Mouse (Mus musculus): Measurements from ENCODE around the gene Zrsr1. TPM values are rescaled to one million over a fixed set of nuclear protein-coding genes. Genes with fewer than 3 reads are reported as not detected.

The Zrsr1 gene
- polyA plus RNA-seq, 1 experiment, result 5.6 TPM

- Histone ChIP-seq H3ac (ENCODE audit: control insufficient read depth, insufficient read length) (no peak overlapping the region), H3K36me3 (ENCODE audit: control insufficient read depth, insufficient read depth) (no peaks in the 10 kb centered on the region), H3K27me3 (ENCODE audit: control insufficient read depth, insufficient read depth, insufficient read length) (no peaks in the 10 kb centered on the region), H3K79me2 (ENCODE audit: control insufficient read depth, insufficient read depth) (no peaks in the 10 kb centered on the region), H3K4me2 (ENCODE audit: low read depth) (no peak overlapping the region), H3K4me3 (no peak overlapping the region)
- TF ChIP-seq MAX (IDR thresholded peaks at IDR 0.05; ENCODE audit: low read depth), result no peak
- no peak for TF ChIP-seq E2F4 (IDR thresholded peaks at IDR 0.05; ENCODE audit: insufficient read depth)
- no peak for TF ChIP-seq SRF (IDR thresholded peaks at IDR 0.05; ENCODE audit: control insufficient read depth, insufficient read length, low read depth)
- no peak for TF ChIP-seq USF1 (IDR thresholded peaks at IDR 0.05; ENCODE audit: low read depth)
- TF ChIP-seq MYOD1 (IDR thresholded peaks at IDR 0.05; ENCODE audit: control insufficient read depth in 1 of 3, insufficient read length in 2 of 3, low read depth in 2 of 3), result no peak
- TF ChIP-seq TCF12 (IDR thresholded peaks at IDR 0.05; ENCODE audit: insufficient read depth, poor library complexity, severe bottlenecking), result no peak
- TF ChIP-seq REST (IDR thresholded peaks at IDR 0.05; ENCODE audit: insufficient read depth, insufficient read length), result no peak
These were observed 46.1 kb downstream of the Zrsr1 start for GRCm38 (mm10) chr11:23017943-23018342.

- Histone ChIP-seq H3K4me3 (no peak overlapping the region), H3ac (ENCODE audit: control insufficient read depth, insufficient read length) (no peak overlapping the region), H3K79me2 (ENCODE audit: control insufficient read depth, insufficient read depth) (no peaks in the 10 kb centered on the region), H3K27me3 (ENCODE audit: control insufficient read depth, insufficient read depth, insufficient read length) (no peaks in the 10 kb centered on the region), H3K4me2 (ENCODE audit: low read depth) (no peak overlapping the region), H3K36me3 (ENCODE audit: control insufficient read depth, insufficient read depth) (no peaks in the 10 kb centered on the region)
- TF ChIP-seq MAX (IDR thresholded peaks at IDR 0.05; ENCODE audit: low read depth), result no peak
- TF ChIP-seq E2F4 (IDR thresholded peaks at IDR 0.05; ENCODE audit: insufficient read depth), result no peak
- no peak for TF ChIP-seq MYOG (IDR thresholded peaks at IDR 0.05; ENCODE audit: control insufficient read depth in 1 of 3, insufficient read depth in 1 of 3, insufficient read length in 2 of 3, low read depth in 2 of 3)
- TF ChIP-seq POLR2AphosphoS2 (IDR thresholded peaks at IDR 0.05; ENCODE audit: insufficient read length, low read depth), result no peak
- no peak for TF ChIP-seq TCF12 (IDR thresholded peaks at IDR 0.05; ENCODE audit: insufficient read depth, poor library complexity, severe bottlenecking)
- TF ChIP-seq TCF3 (IDR thresholded peaks at IDR 0.05; ENCODE audit: insufficient read length, low read depth), result no peak
- TF ChIP-seq POLR2A (IDR thresholded peaks at IDR 0.05; ENCODE audit: insufficient read length, low read depth), result no peak
- no peak for TF ChIP-seq USF1 (IDR thresholded peaks at IDR 0.05; ENCODE audit: low read depth)
- TF ChIP-seq MYOD1 (IDR thresholded peaks at IDR 0.05; ENCODE audit: control insufficient read depth in 1 of 3, insufficient read length in 2 of 3, low read depth in 2 of 3), result no peak
- TF ChIP-seq REST (IDR thresholded peaks at IDR 0.05; ENCODE audit: insufficient read depth, insufficient read length), result no peak
- no peak for TF ChIP-seq SRF (IDR thresholded peaks at IDR 0.05; ENCODE audit: control insufficient read depth, insufficient read length, low read depth)
- no peak for TF ChIP-seq CEBPB (IDR thresholded peaks at IDR 0.05; ENCODE audit: insufficient read depth, poor library complexity, severe bottlenecking)
These were observed 48.4 kb downstream of the Zrsr1 start for GRCm38 (mm10) chr11:23020116-23020770.

GRCm38 (mm10) chr11:23020841-23021240 lies 49.0 kb downstream of the Zrsr1 start:
- Histone ChIP-seq H3K4me2 (ENCODE audit: low read depth) (no peak overlapping the region), H3ac (ENCODE audit: control insufficient read depth, insufficient read length) (no peak overlapping the region), H3K27me3 (ENCODE audit: control insufficient read depth, insufficient read depth, insufficient read length) (no peaks in the 10 kb centered on the region), H3K79me2 (ENCODE audit: control insufficient read depth, insufficient read depth) (no peaks in the 10 kb centered on the region), H3K4me3 (no peak overlapping the region), H3K36me3 (ENCODE audit: control insufficient read depth, insufficient read depth) (no peaks in the 10 kb centered on the region)
- TF ChIP-seq CEBPB (IDR thresholded peaks at IDR 0.05; ENCODE audit: insufficient read depth, poor library complexity, severe bottlenecking) (no peak), MAX (IDR thresholded peaks at IDR 0.05; ENCODE audit: low read depth) (no peak), MYOG (IDR thresholded peaks at IDR 0.05; ENCODE audit: control insufficient read depth in 1 of 3, insufficient read depth in 1 of 3, insufficient read length in 2 of 3, low read depth in 2 of 3) (no peak), REST (IDR thresholded peaks at IDR 0.05; ENCODE audit: insufficient read depth, insufficient read length) (no peak), POLR2AphosphoS2 (IDR thresholded peaks at IDR 0.05; ENCODE audit: insufficient read length, low read depth) (no peak), TCF12 (IDR thresholded peaks at IDR 0.05; ENCODE audit: insufficient read depth, poor library complexity, severe bottlenecking) (no peak), USF1 (IDR thresholded peaks at IDR 0.05; ENCODE audit: low read depth) (no peak), POLR2A (IDR thresholded peaks at IDR 0.05; ENCODE audit: insufficient read length, low read depth) (no peak), E2F4 (IDR thresholded peaks at IDR 0.05; ENCODE audit: insufficient read depth) (no peak)

GRCm38 (mm10) chr11:23023155-23023554 lies 51.4 kb downstream of the Zrsr1 start:
- H3K4me2 ChIP-seq (ENCODE audit: low read depth), result no peak overlapping the region
- no peaks in the 10 kb centered on the region for H3K79me2 ChIP-seq (ENCODE audit: control insufficient read depth, insufficient read depth)
- TF ChIP-seq POLR2AphosphoS2 (IDR thresholded peaks at IDR 0.05; ENCODE audit: insufficient read length, low read depth) (no peak), REST (IDR thresholded peaks at IDR 0.05; ENCODE audit: insufficient read depth, insufficient read length) (no peak), CEBPB (IDR thresholded peaks at IDR 0.05; ENCODE audit: insufficient read depth, poor library complexity, severe bottlenecking) (no peak), USF1 (IDR thresholded peaks at IDR 0.05; ENCODE audit: low read depth) (no peak), MYOD1 (IDR thresholded peaks at IDR 0.05; ENCODE audit: control insufficient read depth in 1 of 3, insufficient read length in 2 of 3, low read depth in 2 of 3) (no peak), TCF12 (IDR thresholded peaks at IDR 0.05; ENCODE audit: insufficient read depth, poor library complexity, severe bottlenecking) (no peak), POLR2A (IDR thresholded peaks at IDR 0.05; ENCODE audit: insufficient read length, low read depth) (no peak), MAX (IDR thresholded peaks at IDR 0.05; ENCODE audit: low read depth) (no peak), SRF (IDR thresholded peaks at IDR 0.05; ENCODE audit: control insufficient read depth, insufficient read length, low read depth) (no peak), E2F4 (IDR thresholded peaks at IDR 0.05; ENCODE audit: insufficient read depth) (no peak), TCF3 (IDR thresholded peaks at IDR 0.05; ENCODE audit: insufficient read length, low read depth) (no peak), MYOG (IDR thresholded peaks at IDR 0.05; ENCODE audit: control insufficient read depth in 1 of 3, insufficient read depth in 1 of 3, insufficient read length in 2 of 3, low read depth in 2 of 3) (no peak)
- no peaks in the 10 kb centered on the region for H3K36me3 ChIP-seq (ENCODE audit: control insufficient read depth, insufficient read depth)
- no peaks in the 10 kb centered on the region for H3K27me3 ChIP-seq (ENCODE audit: control insufficient read depth, insufficient read depth, insufficient read length)
- H3ac ChIP-seq (ENCODE audit: control insufficient read depth, insufficient read length), result no peak overlapping the region
- no peak overlapping the region for H3K4me3 ChIP-seq
